Mouse (Mus musculus): ENCODE results near the gene Klra8. TPM values are rescaled to one million over a fixed set of nuclear protein-coding genes. Genes with fewer than 3 reads are reported as not detected.

The Klra8 gene
- 0.39 TPM in 1 of 2 replicates, not detected in the other for polyA plus RNA-seq (2012; rRNA removed; ENCODE audit: low replicate concordance)

GRCm38 (mm10) chr6:130129798-130130197, at the start of gene Klra8:
Gene Klra8, minus strand, starts transcription at chr6:130129898.

GRCm38 (mm10) chr6:130067171-130067570, 62.5 kb downstream of the Klra8 start, which contains the start of gene Klra4:
Gene Klra4, minus strand, starts transcription at chr6:130067271.

Other genes with a start within 250 kb of the Klra8 start
- not detected in 2 replicates for gene Klra5, start 212.2 kb downstream of the Klra8 start, polyA plus RNA-seq (2012; rRNA removed; ENCODE audit: low replicate concordance)
- gene Klra6, start 102.9 kb downstream of the Klra8 start, polyA plus RNA-seq (2012; rRNA removed; ENCODE audit: low replicate concordance), result not detected in 2 replicates
- gene Klra4, start 62.6 kb downstream of the Klra8 start, polyA plus RNA-seq (2012; rRNA removed; ENCODE audit: low replicate concordance), result 0.17 and 0.33 TPM in 2 replicates
- gene Klra9, start 63.2 kb upstream of the Klra8 start, polyA plus RNA-seq (2012; rRNA removed; ENCODE audit: low replicate concordance), result not detected in 2 replicates
- gene Klra7, start 103.4 kb upstream of the Klra8 start, polyA plus RNA-seq (2012; rRNA removed; ENCODE audit: low replicate concordance), result 0.40 TPM in 1 of 2 replicates, not detected in the other
- gene Klra10, start 152.0 kb upstream of the Klra8 start, polyA plus RNA-seq (2012; rRNA removed; ENCODE audit: low replicate concordance), result not detected in 2 replicates
- gene Klra3, start 207.7 kb upstream of the Klra8 start, polyA plus RNA-seq (2012; rRNA removed; ENCODE audit: low replicate concordance), result not detected in 2 replicates